Mouse (Mus musculus): ENCODE results near the gene Agap1. TPM values are rescaled to one million over a fixed set of nuclear protein-coding genes. Genes with fewer than 3 reads are reported as not detected.

Gene Agap1
- 7.6 TPM in 2 replicates for polyA plus RNA-seq (2015; fragmentation: Nextera tagmentation; extraction: Ambion mirVana)

DNA sequence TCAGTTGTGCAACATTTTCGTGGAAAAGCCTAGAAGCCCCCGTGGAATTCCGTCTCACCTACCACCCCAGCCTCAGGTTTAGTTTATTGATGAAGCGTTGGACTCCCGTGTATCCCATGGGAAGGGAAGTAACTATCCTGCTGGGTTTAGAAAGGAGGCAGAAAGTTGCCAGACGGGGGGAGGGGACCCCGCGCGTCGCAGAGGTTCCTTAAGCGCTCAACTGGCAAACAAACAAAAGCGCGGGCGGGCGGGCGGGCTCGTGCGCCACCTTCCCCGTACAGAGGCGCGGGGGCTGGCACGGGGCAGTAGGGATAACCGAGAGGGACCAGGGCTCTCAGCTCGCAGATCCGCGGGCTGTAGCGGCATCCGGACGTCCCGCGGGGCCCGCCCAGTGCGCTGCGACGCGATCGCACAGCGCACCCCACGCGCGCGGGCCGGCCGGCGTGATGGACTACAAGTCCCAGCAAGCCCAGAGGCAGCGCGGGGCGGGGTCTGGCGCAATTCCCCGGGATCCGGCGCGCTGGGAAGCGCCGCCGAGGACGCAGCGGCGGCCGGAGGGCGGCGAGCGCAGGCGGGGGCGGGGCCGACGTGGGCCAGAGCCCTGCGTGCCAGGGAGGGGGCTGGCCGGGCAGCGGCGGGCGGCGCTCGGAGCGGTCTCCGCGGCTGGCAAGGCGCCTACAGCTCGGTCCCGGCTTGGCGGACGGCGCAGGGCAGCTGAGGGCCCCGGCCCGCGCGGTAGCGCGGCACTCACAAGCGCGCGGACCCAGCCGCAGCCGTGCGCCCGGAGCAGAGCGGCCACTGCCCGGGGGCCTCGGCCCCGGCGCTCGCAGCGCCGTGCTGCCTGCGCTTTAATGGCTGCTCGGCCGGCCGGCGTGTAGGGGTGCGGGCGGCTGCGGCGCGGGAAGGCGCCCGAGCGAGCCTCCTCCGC, at the start of gene Agap1:
Gene Agap1 (plus strand): TSS at position 611 of the 928 bp plus-strand sequence.
- Histone ChIP-seq H3K9ac (ENCODE audit: low read length) (peak within 1 kb of the TSS; percentile 76), H3K4me3 (ENCODE audit: low read length) (peak within 1 kb of the TSS; percentile 88), H3K27ac (ENCODE audit: low read length) (peak within 1 kb of the TSS; percentile 23), H3K4me1 (replicated peaks; ENCODE audit: control insufficient read depth, insufficient read depth, low read length) (peaks cover 17% of the 10 kb centered on the region), H3K27me3 (ENCODE audit: control insufficient read depth, insufficient read depth, low read depth, low read length) (no peaks in the 10 kb centered on the region), H3K9me3 (ENCODE audit: control insufficient read depth, low read length) (peaks cover 7% of the 10 kb centered on the region), H3K4me2 (ENCODE audit: low read depth, low read length) (peak within 1 kb of the TSS; percentile 93), H3K36me3 (ENCODE audit: control insufficient read depth, insufficient read depth, low read length) (peaks cover 7% of the 10 kb centered on the region)
- WGBS: under 1% methylated on average over 97 of the region's 118 CpGs
- peak; percentile 97 for ATAC-seq (ENCODE audit: low read depth)

DNA sequence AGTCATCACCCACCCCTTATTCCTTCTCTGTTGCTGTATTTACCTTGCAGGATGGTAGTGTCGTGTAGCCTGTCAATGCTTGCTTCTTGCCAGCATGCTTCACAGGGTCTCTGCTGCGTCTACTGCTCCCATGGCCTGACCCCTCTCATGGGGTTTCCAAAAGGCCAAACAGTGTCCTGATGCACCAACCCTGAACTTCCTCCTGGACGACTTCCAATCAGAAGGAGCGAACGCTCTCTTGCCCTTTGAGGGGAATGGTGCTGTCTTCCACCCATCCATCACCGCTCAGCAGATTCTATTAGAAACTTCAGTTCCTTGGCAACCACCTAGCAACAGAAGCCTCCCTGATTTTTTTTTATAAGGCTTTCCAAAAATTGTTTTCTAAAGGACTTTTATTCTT, 48.6 kb upstream of the Agap1 start:
- Histone ChIP-seq H3K9ac (ENCODE audit: low read length) (no peak overlapping the region), H3K36me3 (ENCODE audit: control insufficient read depth, insufficient read depth, low read length) (no peaks in the 10 kb centered on the region), H3K4me3 (ENCODE audit: low read length) (no peak overlapping the region), H3K9me3 (ENCODE audit: control insufficient read depth, low read length) (no peaks in the 10 kb centered on the region; the same call in 1 of the 2 replicates), H3K27me3 (ENCODE audit: control insufficient read depth, insufficient read depth, low read depth, low read length) (no peaks in the 10 kb centered on the region), H3K4me2 (ENCODE audit: low read depth, low read length) (no peak overlapping the region), H3K4me1 (replicated peaks; ENCODE audit: control insufficient read depth, insufficient read depth, low read length) (no peaks in the 10 kb centered on the region; the same call in 1 of the 2 replicates), H3K27ac (ENCODE audit: low read length) (no peak overlapping the region)
- no peak for ATAC-seq (ENCODE audit: low read depth)
- 55% methylated on average over 6 of the region's 6 CpGs for WGBS

DNA sequence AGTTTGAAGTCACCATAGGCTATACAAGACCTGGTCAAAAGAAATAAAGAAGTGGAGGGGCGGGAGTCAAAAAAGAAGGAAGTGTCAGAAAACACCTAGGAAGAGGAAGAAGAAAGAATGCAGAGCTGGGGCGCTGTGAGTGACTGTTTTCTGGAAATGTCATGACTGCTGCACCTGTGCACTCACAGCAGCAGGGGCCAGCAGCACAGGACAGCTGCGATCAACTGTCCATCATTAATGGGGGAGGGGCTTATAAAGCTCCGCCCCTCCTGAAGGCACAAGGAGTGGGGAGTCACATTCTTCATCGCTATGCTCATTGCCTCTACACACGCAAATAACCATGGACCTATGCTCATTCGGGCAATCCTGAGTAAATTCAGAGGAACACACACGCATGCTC, 46.6 kb upstream of the Agap1 start:
- H3K27me3 ChIP-seq (ENCODE audit: control insufficient read depth, insufficient read depth, low read depth, low read length): no peaks in the 10 kb centered on the region
- H3K9ac ChIP-seq (ENCODE audit: low read length): no peak overlapping the region
- no peak overlapping the region for H3K4me3 ChIP-seq (ENCODE audit: low read length)
- 74% methylated on average over 8 of the region's 8 CpGs for WGBS
- no peaks in the 10 kb centered on the region for H3K9me3 ChIP-seq (ENCODE audit: control insufficient read depth, low read length)
- H3K4me2 ChIP-seq (ENCODE audit: low read depth, low read length): no peak overlapping the region
- peaks cover 4% of the 10 kb centered on the region for H3K4me1 ChIP-seq (replicated peaks; ENCODE audit: control insufficient read depth, insufficient read depth, low read length)
- no peaks in the 10 kb centered on the region for H3K36me3 ChIP-seq (ENCODE audit: control insufficient read depth, insufficient read depth, low read length)
- ATAC-seq (ENCODE audit: low read depth): no peak
- no peak overlapping the region for H3K27ac ChIP-seq (ENCODE audit: low read length)

DNA sequence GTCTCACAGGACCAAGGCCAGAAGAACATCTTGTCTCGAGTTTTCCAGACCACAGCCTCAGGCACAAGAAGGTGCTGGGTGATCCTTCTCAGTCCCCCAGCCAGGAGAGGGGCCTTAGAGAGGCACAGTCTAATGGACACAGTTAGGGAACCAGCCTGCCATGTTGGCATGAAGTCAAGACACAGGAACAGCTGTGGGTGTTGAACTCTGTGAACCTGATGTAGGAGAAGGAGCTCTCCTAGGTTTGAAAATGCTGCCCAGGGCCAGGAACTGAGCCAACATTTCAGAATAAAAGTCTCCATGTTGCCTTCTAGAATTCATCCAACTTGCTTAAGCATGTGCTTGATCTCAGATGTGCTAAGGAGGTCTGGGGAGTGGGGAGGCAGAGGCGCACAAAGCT, 41.5 kb upstream of the Agap1 start:
- Histone ChIP-seq H3K4me1 (replicated peaks; ENCODE audit: control insufficient read depth, insufficient read depth, low read length) (peaks cover 12% of the 10 kb centered on the region), H3K9me3 (ENCODE audit: control insufficient read depth, low read length) (no peaks in the 10 kb centered on the region), H3K4me2 (ENCODE audit: low read depth, low read length) (no peak overlapping the region), H3K36me3 (ENCODE audit: control insufficient read depth, insufficient read depth, low read length) (no peaks in the 10 kb centered on the region), H3K9ac (ENCODE audit: low read length) (no peak overlapping the region), H3K27ac (ENCODE audit: low read length) (peak overlapping the region; percentile 24; the same call in 1 of the 2 replicates), H3K4me3 (ENCODE audit: low read length) (no peak overlapping the region), H3K27me3 (ENCODE audit: control insufficient read depth, insufficient read depth, low read depth, low read length) (no peaks in the 10 kb centered on the region)
- peak; percentile 89 for ATAC-seq (ENCODE audit: low read depth)
- 46% methylated on average over 2 of the region's 2 CpGs for WGBS

DNA sequence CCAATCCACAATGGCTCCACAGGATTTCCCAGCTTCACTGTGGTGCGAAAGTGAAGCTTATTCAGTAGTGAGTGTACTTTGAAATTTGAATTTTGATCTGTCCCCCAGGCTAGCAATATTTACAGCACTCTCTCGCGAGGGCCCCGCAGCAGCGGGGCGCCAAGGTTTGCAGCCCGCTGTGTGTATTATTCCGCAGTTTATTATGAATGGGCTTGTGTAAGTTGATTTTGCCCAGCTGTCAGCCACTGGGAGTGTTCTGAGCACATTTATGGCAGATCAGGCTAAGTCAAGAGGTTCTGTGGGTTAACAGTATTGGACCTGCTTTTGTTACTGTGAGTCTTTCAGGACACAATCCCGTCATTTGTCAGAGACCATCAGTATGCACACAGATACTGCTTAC, 40.0 kb upstream of the Agap1 start:
- Histone ChIP-seq H3K4me2 (ENCODE audit: low read depth, low read length) (no peak overlapping the region), H3K4me1 (replicated peaks; ENCODE audit: control insufficient read depth, insufficient read depth, low read length) (peaks cover 12% of the 10 kb centered on the region), H3K4me3 (ENCODE audit: low read length) (no peak overlapping the region), H3K27ac (ENCODE audit: low read length) (no peak overlapping the region), H3K36me3 (ENCODE audit: control insufficient read depth, insufficient read depth, low read length) (no peaks in the 10 kb centered on the region), H3K9ac (ENCODE audit: low read length) (no peak overlapping the region), H3K9me3 (ENCODE audit: control insufficient read depth, low read length) (no peaks in the 10 kb centered on the region), H3K27me3 (ENCODE audit: control insufficient read depth, insufficient read depth, low read depth, low read length) (no peaks in the 10 kb centered on the region)
- WGBS: 49% methylated on average over 9 of the region's 9 CpGs
- peak; percentile 61 for ATAC-seq (ENCODE audit: low read depth)

DNA sequence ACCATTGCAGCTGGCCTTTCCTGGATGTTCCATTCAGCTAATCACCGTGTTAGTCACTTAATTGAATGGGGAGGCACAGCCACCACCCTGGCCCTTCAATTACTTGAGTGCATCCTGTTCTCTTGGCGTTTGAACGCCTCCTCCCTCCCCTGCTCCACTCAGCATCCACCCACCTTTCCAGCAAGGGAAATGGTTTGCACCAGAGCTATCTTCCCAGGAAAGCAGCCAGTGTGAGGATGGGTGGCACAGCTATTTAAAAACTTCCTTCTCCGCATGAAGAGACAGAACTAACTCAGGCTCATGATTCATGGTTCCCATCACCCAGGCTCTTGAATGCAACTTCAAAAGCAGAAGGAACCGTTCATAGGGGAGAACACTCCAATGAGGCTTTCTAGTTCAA, 37.7 kb upstream of the Agap1 start:
- Histone ChIP-seq H3K9ac (ENCODE audit: low read length) (no peak overlapping the region), H3K4me3 (ENCODE audit: low read length) (no peak overlapping the region), H3K4me1 (replicated peaks; ENCODE audit: control insufficient read depth, insufficient read depth, low read length) (peaks cover 12% of the 10 kb centered on the region), H3K36me3 (ENCODE audit: control insufficient read depth, insufficient read depth, low read length) (no peaks in the 10 kb centered on the region), H3K9me3 (ENCODE audit: control insufficient read depth, low read length) (no peaks in the 10 kb centered on the region), H3K27me3 (ENCODE audit: control insufficient read depth, insufficient read depth, low read depth, low read length) (no peaks in the 10 kb centered on the region), H3K4me2 (ENCODE audit: low read depth, low read length) (no peak overlapping the region), H3K27ac (ENCODE audit: low read length) (no peak overlapping the region)
- WGBS: 45% methylated on average over 5 of the region's 5 CpGs
- no peak for ATAC-seq (ENCODE audit: low read depth)

DNA sequence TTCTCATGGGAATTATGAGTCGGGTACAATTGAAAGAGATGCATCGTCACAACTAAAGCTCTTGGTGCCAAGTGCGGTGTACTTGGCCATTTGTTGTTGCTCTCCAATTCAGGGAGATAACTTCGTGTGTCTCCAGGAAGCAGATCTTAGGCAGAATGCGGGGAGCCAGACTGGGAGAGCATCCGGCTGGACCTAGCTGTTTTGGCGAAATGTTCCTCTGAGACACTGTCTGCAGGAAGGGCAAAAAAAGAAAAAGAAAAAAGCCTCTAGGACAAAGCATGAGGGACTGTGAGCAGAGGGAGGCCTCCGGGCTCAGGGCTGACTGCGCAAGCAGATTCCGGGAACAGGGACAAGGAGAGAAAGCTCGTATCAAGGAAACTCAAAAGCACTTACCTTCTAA, 34.0 kb upstream of the Agap1 start:
- no peak for ATAC-seq (ENCODE audit: low read depth)
- Histone ChIP-seq H3K27ac (ENCODE audit: low read length) (no peak overlapping the region), H3K9me3 (ENCODE audit: control insufficient read depth, low read length) (no peaks in the 10 kb centered on the region), H3K27me3 (ENCODE audit: control insufficient read depth, insufficient read depth, low read depth, low read length) (no peaks in the 10 kb centered on the region), H3K4me1 (replicated peaks; ENCODE audit: control insufficient read depth, insufficient read depth, low read length) (0 out of 2 replicates have a peak, but pooled peaks cover 2% of the 10 kb centered on the region), H3K36me3 (ENCODE audit: control insufficient read depth, insufficient read depth, low read length) (no peaks in the 10 kb centered on the region), H3K9ac (ENCODE audit: low read length) (no peak overlapping the region), H3K4me3 (ENCODE audit: low read length) (no peak overlapping the region), H3K4me2 (ENCODE audit: low read depth, low read length) (no peak overlapping the region)
- 68% methylated on average over 11 of the region's 11 CpGs for whole genome bisulfite sequencing

DNA sequence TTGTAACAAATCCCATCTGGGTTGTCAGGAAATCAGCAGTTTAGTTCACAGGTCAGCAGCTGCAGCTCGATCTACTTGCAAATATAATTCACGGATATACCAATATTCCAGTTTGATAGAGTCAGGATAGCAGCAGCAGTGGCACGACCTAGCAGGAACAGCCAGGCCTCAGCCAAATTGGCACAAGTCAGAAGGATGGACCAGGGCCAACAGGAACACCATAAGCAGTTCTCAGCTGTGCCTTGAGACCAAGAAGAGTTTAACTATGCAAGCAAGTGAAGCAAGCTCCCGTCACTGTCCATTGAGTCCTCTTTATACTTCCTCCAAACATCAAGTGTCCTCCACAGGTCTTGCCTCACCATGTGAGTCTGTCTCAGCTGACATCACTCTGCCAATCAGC, 33.2 kb upstream of the Agap1 start:
- 41% methylated on average over 4 of the region's 4 CpGs for WGBS
- Histone ChIP-seq H3K4me3 (ENCODE audit: low read length) (no peak overlapping the region), H3K4me2 (ENCODE audit: low read depth, low read length) (no peak overlapping the region), H3K36me3 (ENCODE audit: control insufficient read depth, insufficient read depth, low read length) (no peaks in the 10 kb centered on the region), H3K27me3 (ENCODE audit: control insufficient read depth, insufficient read depth, low read depth, low read length) (no peaks in the 10 kb centered on the region), H3K4me1 (replicated peaks; ENCODE audit: control insufficient read depth, insufficient read depth, low read length) (0 out of 2 replicates have a peak, but pooled peaks cover 2% of the 10 kb centered on the region), H3K27ac (ENCODE audit: low read length) (no peak overlapping the region), H3K9ac (ENCODE audit: low read length) (no peak overlapping the region), H3K9me3 (ENCODE audit: control insufficient read depth, low read length) (no peaks in the 10 kb centered on the region)
- ATAC-seq (ENCODE audit: low read depth): no peak

DNA sequence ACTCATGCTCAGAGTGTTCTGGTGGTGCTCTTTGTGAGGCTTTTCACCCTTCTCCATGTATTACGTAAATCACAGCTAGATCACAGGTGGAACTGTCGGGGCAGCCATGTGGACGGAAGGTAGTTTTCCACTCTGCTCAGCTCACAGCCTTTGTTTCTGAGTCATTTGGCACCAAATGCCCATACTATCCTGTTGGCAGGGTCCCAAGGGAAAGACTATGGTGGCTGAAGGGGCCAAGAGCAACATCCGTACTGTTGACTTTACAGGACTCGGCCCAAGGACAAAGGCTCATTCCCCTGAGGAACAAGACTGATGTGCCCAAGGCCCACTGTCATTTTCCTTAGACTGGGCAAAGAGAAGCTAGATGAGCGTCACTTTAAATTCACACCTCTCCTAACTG, 30.0 kb upstream of the Agap1 start:
- H3K4me3 ChIP-seq (ENCODE audit: low read length): no peak overlapping the region
- 64% methylated on average over 6 of the region's 6 CpGs for WGBS
- H3K36me3 ChIP-seq (ENCODE audit: control insufficient read depth, insufficient read depth, low read length): no peaks in the 10 kb centered on the region
- H3K27ac ChIP-seq (ENCODE audit: low read length): no peak overlapping the region
- ATAC-seq (ENCODE audit: low read depth): no peak
- H3K4me1 ChIP-seq (replicated peaks; ENCODE audit: control insufficient read depth, insufficient read depth, low read length): 0 out of 2 replicates have a peak, but pooled peaks cover 2% of the 10 kb centered on the region
- no peak overlapping the region for H3K9ac ChIP-seq (ENCODE audit: low read length)
- no peaks in the 10 kb centered on the region for H3K27me3 ChIP-seq (ENCODE audit: control insufficient read depth, insufficient read depth, low read depth, low read length)
- H3K9me3 ChIP-seq (ENCODE audit: control insufficient read depth, low read length): no peaks in the 10 kb centered on the region
- no peak overlapping the region for H3K4me2 ChIP-seq (ENCODE audit: low read depth, low read length)

Data from lung, embryonic 16.5 days (tissue).